Mouse (Mus musculus) ES-E14 (cell line): ENCODE measurements around the gene Gab1.

Experiments used
- CHD2 ChIP-seq: IDR thresholded peaks from 2 replicates; pipeline ENCODE4 v1.6.1; 2014; ENCODE audit warnings: mild to moderate bottlenecking, low read depth, low read length, inconsistent platforms
- HCFC1 ChIP-seq: IDR thresholded peaks from 2 replicates; pipeline ENCODE4 v1.6.1; 2012; ENCODE audit warnings: low read length, inconsistent platforms, borderline replicate concordance; ENCODE audit not compliant: insufficient read depth
- MAFK ChIP-seq: IDR thresholded peaks from 2 replicates; pipeline ENCODE4 v1.6.1; 2014; ENCODE audit warnings: mild to moderate bottlenecking, low read depth, low read length, inconsistent platforms; ENCODE audit not compliant: insufficient read depth
- ZC3H11A ChIP-seq: IDR thresholded peaks from 2 replicates; pipeline ENCODE4 v1.6.1; 2012; ENCODE audit warnings: low read depth, mild to moderate bottlenecking, inconsistent platforms, low read length, borderline replicate concordance
- ZNF384 ChIP-seq: IDR thresholded peaks from 2 replicates; pipeline ENCODE4 v1.6.1; 2012; ENCODE audit warnings: low read depth, low read length, inconsistent platforms

- TF ChIP-seq HCFC1 = no peak
- no peak for TF ChIP-seq ZNF384
- no peak for TF ChIP-seq ZC3H11A
- no peak for TF ChIP-seq MAFK
- no peak for TF ChIP-seq CHD2
These were observed 72.4 kb downstream of the Gab1 start for GRCm38 (mm10) chr8:80807807-80808505.
